Mouse (Mus musculus) Patski (cell line): ENCODE data around the gene Pi4k2a. TPM values are rescaled to one million over a fixed set of nuclear protein-coding genes. Genes with fewer than 3 reads are reported as not detected.
A peak's percentile ranks its signal among the peaks of the same experiment; 100 is the strongest.

Experiments used
- ATAC-seq: fragments of 100-300 bp; one replicate; pipeline ENCODE4 v1.8.0; 2021
- CTCF ChIA-PET: fragments of 350-600 bp; sonication (Branson Sonifier 250); formaldehyde crosslinking; loops from one replicate; lab custom pipeline; 2022; ENCODE audit warnings: inconsistent platforms; lab: Charles Lee
- POLR2A ChIA-PET: fragments of 350-600 bp; sonication (Branson Sonifier 250); formaldehyde crosslinking; loops from one replicate; lab custom pipeline; 2022; ENCODE audit warnings: antibody characterized with exemption, inconsistent platforms; lab: Charles Lee
- DNase-seq: peaks from one replicate; pipeline ENCODE4 v3.0.0-alpha.2; 2011; ENCODE audit warnings: low read depth, low spot score
- H3K27me3 ChIP-seq: fragments of 371-371 bp; one replicate; pipeline ENCODE4 v1.5.1; 2021
- CTCF ChIP-seq: fragments of 100-300 bp; IDR thresholded peaks from one replicate; pipeline ENCODE4 v1.5.1; 2021
- in situ Hi-C: fragments of 300-500 bp; cut with MboI; formaldehyde crosslinking; loops from 3 replicates; pipeline ENCODE4 v1.11.1; 2018; ENCODE audit warnings: low pct_unique_long_range_greater_than_20kb, mixed read lengths
- polyA plus RNA-seq: library from polyadenylated mRNA; unstranded; gene quantifications from one replicate; pipeline ENCODE4 v1.2.3, GENCODE M21; 2021

The Pi4k2a gene
- polyA plus RNA-seq, 1 experiment from 2014 or later: 47.6 TPM

DNA sequence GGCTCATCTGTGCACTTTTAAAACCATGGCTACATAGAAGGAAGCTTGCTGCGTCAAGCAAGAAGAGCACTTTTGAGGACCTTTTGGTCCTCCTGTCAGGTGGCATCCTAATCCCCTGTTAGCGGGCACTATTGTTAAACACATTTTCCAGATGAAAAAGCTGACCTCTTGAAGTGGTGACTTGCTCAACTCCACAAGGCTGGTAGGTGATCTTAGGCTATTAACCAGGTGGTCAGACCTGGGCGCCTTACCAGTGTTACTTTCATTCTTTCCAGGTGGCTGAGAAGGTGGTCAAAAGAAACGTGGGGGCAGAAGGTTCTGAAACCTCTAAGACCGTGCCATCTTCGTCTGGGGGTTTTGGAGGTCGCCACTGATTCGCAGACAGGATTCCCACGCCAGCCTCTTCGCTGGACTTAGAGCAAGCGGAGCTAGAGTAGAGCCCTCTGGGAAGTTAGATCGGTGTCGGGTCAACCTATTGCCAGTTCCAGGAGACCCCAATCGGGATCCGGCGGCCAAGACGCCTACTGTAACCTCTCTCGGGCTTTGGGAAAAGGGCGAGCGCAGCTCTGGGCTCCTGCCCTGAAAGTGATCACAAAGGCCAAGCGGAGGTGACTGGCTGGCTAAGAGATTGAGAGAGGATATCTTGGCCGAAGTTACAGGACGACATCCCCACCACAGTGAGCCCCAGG lies 37.9 kb downstream of the Pi4k2a start:
- in situ Hi-C loops: no loop called here
- no peak for DNase-seq
- ChIA-PET CTCF (interaction anchor here (1.2 to 6.8 kb wide), 7 partner anchors 15 to 93 kb away, joined by 3 to 49 read pairs (median 4); partner anchors contain the start of gene Ankrd2), POLR2A (interaction anchor here (0.9 to 1.3 kb wide), 3 partner anchors 16 to 38 kb away, joined by 3 to 4 read pairs (median 3); partner anchors contain the start of gene Pi4k2a)
- no peaks in the 10 kb centered on the region for H3K27me3 ChIP-seq
- TF ChIP-seq CTCF: no peak
- ATAC-seq: peak; percentile 8

- no peak for TF ChIP-seq CTCF
- ChIA-PET POLR2A (interaction anchor here (0.9 to 1.3 kb wide), 4 partner anchors 16 to 136 kb away, joined by 3 to 4 read pairs (median 3); partner anchors contain the start of gene Pi4k2a), CTCF (interaction anchor here (1.3 to 6.8 kb wide), 7 partner anchors 14 to 93 kb away, joined by 3 to 49 read pairs (median 6); partner anchors contain the start of gene Ankrd2)
- ATAC-seq (peak; percentile 94), DNase-seq (peak; percentile 74)
- in situ Hi-C loops: no loop called here
- H3K27me3 ChIP-seq: no peaks in the 10 kb centered on the region
Observed at GRCm38 (mm10) chr19:42128787-42129508, 38.7 kb downstream of the Pi4k2a start, which contains the start of gene Avpi1. Gene Avpi1 (minus strand): TSS chr19:42129059.

DNA sequence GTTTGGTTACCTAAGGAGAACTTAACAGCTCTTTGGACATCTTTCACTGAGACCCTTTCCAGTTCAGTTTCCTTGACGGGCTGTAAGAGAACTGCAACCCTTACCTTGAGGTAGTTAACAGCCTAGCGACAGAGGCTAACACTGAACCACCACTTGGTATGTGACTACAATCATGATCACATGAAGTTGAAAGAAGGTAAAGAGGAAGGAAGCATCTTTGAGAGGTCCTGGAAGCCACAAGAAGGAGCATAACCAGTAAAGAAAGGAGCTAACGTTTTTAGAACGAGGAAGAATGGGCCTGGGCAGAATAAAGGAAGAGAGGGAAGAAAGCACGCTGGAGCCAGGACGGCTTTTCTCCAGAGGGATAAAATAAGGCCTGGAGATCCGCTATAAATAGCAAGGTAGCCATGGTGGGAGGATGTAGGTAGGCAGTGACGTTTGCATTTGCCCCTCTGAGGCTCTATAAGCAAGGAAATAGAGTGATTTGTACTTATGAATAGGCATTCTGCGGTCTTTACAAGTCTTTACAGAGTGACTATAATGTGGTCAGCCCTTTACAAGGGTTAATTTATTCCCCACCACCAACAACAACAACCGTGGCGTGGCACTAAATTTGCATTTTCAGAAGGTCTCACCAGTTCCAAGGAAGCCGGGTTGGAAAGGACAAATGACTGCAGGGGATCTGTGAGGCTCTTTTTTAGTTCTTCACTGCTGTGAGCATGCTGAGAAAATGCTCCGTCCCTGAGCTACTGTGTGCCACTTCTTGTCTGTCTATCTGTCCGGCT lies 39.4 kb downstream of the Pi4k2a start:
- DNase-seq: no peak
- in situ Hi-C loops: no loop called here
- ChIA-PET POLR2A (interaction anchor here (0.9 to 1.0 kb wide), 2 partner anchors 15 to 137 kb away, joined by 3 read pairs; no protein-coding TSS in a partner anchor), CTCF (interaction anchor here (1.7 to 6.8 kb wide), 5 partner anchors 13 to 94 kb away, joined by 3 to 49 read pairs (median 6); partner anchors contain the start of gene Ankrd2)
- no peak for TF ChIP-seq CTCF
- no peaks in the 10 kb centered on the region for H3K27me3 ChIP-seq
- no peak for ATAC-seq

- ATAC-seq: no peak
- TF ChIP-seq CTCF: no peak
- DNase-seq: no peak
- ChIA-PET CTCF (interaction anchor here (1.5 to 6.8 kb wide), 4 partner anchors 13 to 95 kb away, joined by 3 to 49 read pairs (median 6); partner anchors contain the start of gene Ankrd2), POLR2A (no interaction called here)
- in situ Hi-C loops: no loop called here
- H3K27me3 ChIP-seq: no peaks in the 10 kb centered on the region
Observed at GRCm38 (mm10) chr19:42130294-42130606, 40.0 kb downstream of the Pi4k2a start.

DNA sequence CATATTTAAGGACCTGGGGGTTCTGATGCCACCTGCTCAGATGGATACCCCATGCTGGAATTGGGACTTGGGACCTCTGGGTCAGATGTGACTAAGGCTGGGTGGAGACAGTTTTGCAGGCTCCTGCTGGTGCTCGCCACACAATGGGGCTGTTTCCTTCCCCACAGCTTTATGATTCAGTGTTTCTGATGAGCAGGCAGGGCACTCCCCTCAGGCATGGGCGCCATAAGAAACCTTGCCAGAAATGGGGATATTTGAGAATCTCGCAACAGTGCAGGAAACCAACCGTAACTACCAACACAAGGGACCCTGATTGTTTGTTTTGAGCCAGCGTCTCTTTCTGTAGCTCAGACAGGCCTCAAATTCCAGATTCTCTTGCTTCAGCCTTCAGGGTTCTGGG lies 40.8 kb downstream of the Pi4k2a start:
- no peaks in the 10 kb centered on the region for H3K27me3 ChIP-seq
- ChIA-PET CTCF (interaction anchor here (1.0 to 6.8 kb wide), 4 partner anchors 12 to 96 kb away, joined by 3 to 49 read pairs (median 4); partner anchors contain the start of gene Ankrd2), POLR2A (no interaction called here)
- in situ Hi-C loops: no loop called here
- ATAC-seq (no peak), DNase-seq (peak; percentile 48)
- no peak for TF ChIP-seq CTCF

DNA sequence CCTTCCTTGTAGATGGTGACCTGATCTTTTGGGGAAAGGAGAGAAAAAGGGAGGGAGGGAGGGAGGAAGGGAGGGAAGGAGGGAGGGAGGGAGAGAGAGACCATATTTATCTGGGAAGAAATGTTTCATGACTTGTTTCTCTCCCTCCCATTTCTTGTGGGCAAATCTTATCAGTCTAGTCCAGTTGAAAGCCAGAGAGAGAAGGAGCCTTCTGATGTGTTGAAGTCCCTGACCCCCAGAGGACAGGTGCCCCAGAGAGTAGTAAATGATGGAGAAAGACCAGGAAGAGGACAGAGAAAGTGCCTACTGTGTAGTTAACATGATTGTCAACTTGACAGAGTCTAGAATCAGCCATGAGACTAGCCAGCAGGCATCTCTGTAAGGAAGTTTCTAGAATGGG lies 44.8 kb downstream of the Pi4k2a start:
- no peaks in the 10 kb centered on the region for H3K27me3 ChIP-seq
- CTCF ChIA-PET: interaction anchor here (2.0 kb wide), 1 partner anchor 9 kb away, joined by 6 read pairs; no protein-coding TSS in a partner anchor
- no peak for DNase-seq
- in situ Hi-C loops: no loop called here
- POLR2A ChIA-PET: no interaction called here
- TF ChIP-seq CTCF: no peak
- no peak for ATAC-seq

DNA sequence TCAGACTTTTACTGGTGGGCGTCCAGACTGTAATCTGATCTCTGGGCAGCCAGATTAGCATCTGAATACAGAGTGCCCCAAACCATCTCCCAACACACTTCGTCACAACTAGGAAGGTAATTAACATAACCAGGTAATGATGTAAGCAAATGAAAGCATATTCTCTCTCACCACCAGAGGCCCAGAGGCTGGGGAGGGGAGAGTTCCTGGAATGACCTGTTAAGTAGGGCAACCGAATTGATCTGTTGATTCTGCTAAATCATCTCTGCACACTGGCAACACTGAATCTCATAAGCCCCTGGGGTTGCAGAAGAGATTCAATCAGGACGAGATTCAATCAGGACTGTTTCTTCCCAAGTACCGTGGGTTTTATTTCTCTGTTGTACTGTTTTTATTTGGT lies 45.9 kb downstream of the Pi4k2a start:
- no peaks in the 10 kb centered on the region for H3K27me3 ChIP-seq
- ChIA-PET CTCF (interaction anchor here (1.1 kb wide), 1 partner anchor 16 kb away, joined by 6 read pairs; no protein-coding TSS in a partner anchor), POLR2A (no interaction called here)
- DNase-seq (no peak), ATAC-seq (no peak)
- TF ChIP-seq CTCF: no peak
- in situ Hi-C loops: no loop called here

GRCm38 (mm10) chr19:42137167-42137672 lies 47.0 kb downstream of the Pi4k2a start:
- no peak for TF ChIP-seq CTCF
- no peak for ATAC-seq
- DNase-seq: no peak
- in situ Hi-C loops: no loop called here
- CTCF ChIA-PET: interaction anchor here (1.1 to 1.2 kb wide), 2 partner anchors 8 to 15 kb away, joined by 3 to 6 read pairs; no protein-coding TSS in a partner anchor
- POLR2A ChIA-PET: interaction anchor here (0.6 kb wide), 1 partner anchor 102 kb away, joined by 3 read pairs; the partner anchor contains the start of gene Ankrd2
- H3K27me3 ChIP-seq: no peaks in the 10 kb centered on the region

DNA sequence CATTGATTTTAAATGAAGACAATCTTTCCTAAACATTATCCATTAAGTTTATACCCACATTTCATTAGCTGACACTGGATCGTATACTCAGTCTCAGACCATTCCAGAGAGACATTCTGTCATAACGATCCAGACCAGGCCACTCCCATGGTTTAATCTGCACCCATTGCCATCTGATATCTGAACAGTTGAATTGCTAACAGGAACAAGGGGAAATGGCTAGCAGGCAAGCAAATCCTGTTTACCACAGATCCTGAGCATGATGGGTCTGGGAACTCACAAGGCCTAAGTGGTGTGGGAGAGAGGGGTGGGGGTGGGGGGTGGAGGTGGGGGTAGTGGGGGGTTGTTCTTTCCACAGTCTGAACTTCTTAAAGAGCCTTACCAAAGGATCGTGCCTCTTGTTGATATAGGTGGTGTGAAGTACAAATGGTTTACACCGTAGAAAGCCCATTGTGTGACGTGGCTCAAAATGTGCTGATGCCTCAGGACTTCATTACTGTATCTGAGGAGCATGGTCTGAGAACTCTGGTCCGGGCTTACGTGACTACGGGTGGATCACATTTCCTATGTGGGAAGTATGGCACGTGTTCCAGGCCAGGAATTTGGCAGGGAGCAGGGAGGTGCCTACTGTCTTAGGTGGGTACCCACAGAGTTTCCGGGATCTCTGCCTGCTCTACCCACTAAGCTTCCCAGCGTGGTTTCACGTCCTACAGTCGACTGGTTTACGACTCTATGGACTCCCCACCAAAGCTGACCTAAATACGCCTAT lies 48.4 kb downstream of the Pi4k2a start:
- no peak for ATAC-seq
- in situ Hi-C loops: no loop called here
- CTCF ChIA-PET: interaction anchor here (1.5 kb wide), 2 partner anchors 9 to 27 kb away, joined by 3 read pairs; no protein-coding TSS in a partner anchor
- no peak for TF ChIP-seq CTCF
- DNase-seq: no peak
- H3K27me3 ChIP-seq: no peaks in the 10 kb centered on the region
- POLR2A ChIA-PET: no interaction called here
